Mouse (Mus musculus) T-helper 17 cell (primary cell): ENCODE measurements around the gene Hes7.

Experiments
- in situ Hi-C, 2 experiments: fragments of 300-600 bp; cut with MboI, MseI; formaldehyde crosslinking; loops; 1 replicate in 1 of 2; 2 replicates in 1 of 2; pipeline ENCODE4 v1.15.1; 2025; ENCODE audit warnings: high pct_unique_total_duplicates in 2 of 2

Gene Hes7

GRCm38 (mm10) chr11:69120221-69121000, at the start of gene Hes7:
TSS of gene Hes7 (plus strand) at chr11:69120404.
- in situ Hi-C loops, result loop anchor here (5.0 to 10.0 kb wide), 2 partner anchors 58 to 266 kb away; no protein-coding TSS in a partner anchor

GRCm38 (mm10) chr11:69070590-69071222, 49.5 kb upstream of the Hes7 start, which contains the start of gene Tmem107:
TSS of gene Tmem107 (plus strand) at chr11:69070806.
- in situ Hi-C loops, result no loop called here

- in situ Hi-C loops, result no loop called here
These were observed 48.9 kb upstream of the Hes7 start for GRCm38 (mm10) chr11:69071262-69071661.

GRCm38 (mm10) chr11:69072234-69072633, 48.0 kb upstream of the Hes7 start:
- in situ Hi-C loops, result no loop called here

- in situ Hi-C loops, result no loop called here
These were observed 47.5 kb upstream of the Hes7 start for GRCm38 (mm10) chr11:69072666-69073064.

GRCm38 (mm10) chr11:69073065-69073888, 46.9 kb upstream of the Hes7 start:
- in situ Hi-C loops, result no loop called here

- in situ Hi-C loops, result no loop called here
These were observed 46.0 kb upstream of the Hes7 start for GRCm38 (mm10) chr11:69073951-69074775.

- in situ Hi-C loops, result loop anchor here in 1 of 2 experiments (25.0 kb wide), 1 partner anchor 1588 kb away; the partner anchor contains the start of genes Eno3, Pfn1 and Spag7
These were observed 45.5 kb upstream of the Hes7 start for GRCm38 (mm10) chr11:69074776-69075069.

- in situ Hi-C loops, result loop anchor here in 1 of 2 experiments (25.0 kb wide), 1 partner anchor 1586 kb away; the partner anchor contains the start of genes Eno3, Pfn1 and Spag7
These were observed 44.3 kb upstream of the Hes7 start for GRCm38 (mm10) chr11:69075764-69076479.

GRCm38 (mm10) chr11:69076572-69076971, 43.6 kb upstream of the Hes7 start:
- in situ Hi-C loops, result loop anchor here in 1 of 2 experiments (25.0 kb wide), 1 partner anchor 1586 kb away; the partner anchor contains the start of genes Eno3, Pfn1 and Spag7

- in situ Hi-C loops, result loop anchor here in 1 of 2 experiments (25.0 kb wide), 1 partner anchor 1585 kb away; the partner anchor contains the start of genes Eno3, Pfn1 and Spag7
These were observed 42.9 kb upstream of the Hes7 start for GRCm38 (mm10) chr11:69077316-69077715.

GRCm38 (mm10) chr11:69078041-69078440, 42.2 kb upstream of the Hes7 start:
- in situ Hi-C loops, result loop anchor here in 1 of 2 experiments (25.0 kb wide), 1 partner anchor 1584 kb away; the partner anchor contains the start of genes Eno3, Pfn1 and Spag7

GRCm38 (mm10) chr11:69078805-69079438, 41.3 kb upstream of the Hes7 start:
- in situ Hi-C loops, result loop anchor here in 1 of 2 experiments (25.0 kb wide), 1 partner anchor 1583 kb away; the partner anchor contains the start of genes Eno3, Pfn1 and Spag7

- in situ Hi-C loops, result loop anchor here in 1 of 2 experiments (25.0 kb wide), 1 partner anchor 1582 kb away; the partner anchor contains the start of genes Eno3, Pfn1 and Spag7
These were observed 39.9 kb upstream of the Hes7 start for GRCm38 (mm10) chr11:69080102-69080854.

GRCm38 (mm10) chr11:69080855-69081222, 39.4 kb upstream of the Hes7 start:
- in situ Hi-C loops, result loop anchor here in 1 of 2 experiments (25.0 kb wide), 1 partner anchor 1581 kb away; the partner anchor contains the start of genes Eno3, Pfn1 and Spag7

- in situ Hi-C loops, result loop anchor here in 1 of 2 experiments (25.0 kb wide), 1 partner anchor 1581 kb away; the partner anchor contains the start of genes Eno3, Pfn1 and Spag7
These were observed 38.6 kb upstream of the Hes7 start for GRCm38 (mm10) chr11:69081613-69082012.

- in situ Hi-C loops, result loop anchor here in 1 of 2 experiments (25.0 kb wide), 1 partner anchor 1577 kb away; the partner anchor contains the start of genes Eno3, Pfn1 and Spag7
These were observed 34.6 kb upstream of the Hes7 start for GRCm38 (mm10) chr11:69085608-69086007.

GRCm38 (mm10) chr11:69086390-69086789, 33.8 kb upstream of the Hes7 start:
- in situ Hi-C loops, result loop anchor here in 1 of 2 experiments (25.0 kb wide), 1 partner anchor 1576 kb away; the partner anchor contains the start of genes Eno3, Pfn1 and Spag7
